Mouse (Mus musculus): Measurements from ENCODE around the gene Tesc. TPM values are rescaled to one million over a fixed set of nuclear protein-coding genes. Genes with fewer than 3 reads are reported as not detected.

Gene Tesc
- polyA plus RNA-seq, 1 experiment from 2014 or later, result 11.0 TPM

GRCm38 (mm10) chr5:118044907-118045306, 17.4 kb downstream of the Tesc start:
- 82% methylated on average over 6 of the region's 6 CpGs for WGBS
- Histone ChIP-seq H3K27ac (no peak overlapping the region), H3K36me3 (no peaks in the 10 kb centered on the region), H3K4me2 (no peak overlapping the region), H3K4me3 (no peak overlapping the region), H3K9ac (no peak overlapping the region), H3K9me3 (replicated peaks) (no peaks in the 10 kb centered on the region), H3K27me3 (no peaks in the 10 kb centered on the region), H3K4me1 (replicated peaks) (no peaks in the 10 kb centered on the region)
- ATAC-seq (replicated peaks; ENCODE audit: insufficient number of reproducible peaks, insufficient read depth, low FRiP score, low read depth), result no peak

GRCm38 (mm10) chr5:118045385-118045784, 17.8 kb downstream of the Tesc start:
- no peak overlapping the region for H3K27ac ChIP-seq
- no peaks in the 10 kb centered on the region for H3K4me1 ChIP-seq (replicated peaks)
- no peak overlapping the region for H3K9ac ChIP-seq
- ATAC-seq (replicated peaks; ENCODE audit: insufficient number of reproducible peaks, insufficient read depth, low FRiP score, low read depth), result no peak
- 87% methylated on average over 9 of the region's 9 CpGs for WGBS
- no peaks in the 10 kb centered on the region for H3K9me3 ChIP-seq (replicated peaks)
- H3K4me3 ChIP-seq, result no peak overlapping the region
- no peaks in the 10 kb centered on the region for H3K27me3 ChIP-seq
- H3K36me3 ChIP-seq, result no peaks in the 10 kb centered on the region
- no peak overlapping the region for H3K4me2 ChIP-seq

- no peak overlapping the region for H3K9ac ChIP-seq
- H3K4me2 ChIP-seq, result no peak overlapping the region
- no peak overlapping the region for H3K4me3 ChIP-seq
- 87% methylated on average over 14 of the region's 14 CpGs for WGBS
- no peaks in the 10 kb centered on the region for H3K36me3 ChIP-seq
- no peak overlapping the region for H3K27ac ChIP-seq
- ATAC-seq (replicated peaks; ENCODE audit: insufficient number of reproducible peaks, insufficient read depth, low FRiP score, low read depth), result no peak
- no peaks in the 10 kb centered on the region for H3K9me3 ChIP-seq (replicated peaks)
- no peaks in the 10 kb centered on the region for H3K27me3 ChIP-seq
- H3K4me1 ChIP-seq (replicated peaks), result peaks cover 4% of the 10 kb centered on the region
These were observed 19.7 kb downstream of the Tesc start for GRCm38 (mm10) chr5:118047091-118047757.

- H3K9ac ChIP-seq, result no peak overlapping the region
- H3K36me3 ChIP-seq, result no peaks in the 10 kb centered on the region
- peaks cover 6% of the 10 kb centered on the region for H3K4me1 ChIP-seq (replicated peaks)
- H3K4me2 ChIP-seq, result no peak overlapping the region
- WGBS, result 76% methylated on average over 4 of the region's 4 CpGs
- no peaks in the 10 kb centered on the region for H3K9me3 ChIP-seq (replicated peaks)
- no peak overlapping the region for H3K4me3 ChIP-seq
- no peak overlapping the region for H3K27ac ChIP-seq
- no peaks in the 10 kb centered on the region for H3K27me3 ChIP-seq
- no peak for ATAC-seq (replicated peaks; ENCODE audit: insufficient number of reproducible peaks, insufficient read depth, low FRiP score, low read depth)
These were observed 20.9 kb downstream of the Tesc start for GRCm38 (mm10) chr5:118048412-118048811.

GRCm38 (mm10) chr5:118048928-118049327, 21.4 kb downstream of the Tesc start:
- WGBS, result 61% methylated on average over 5 of the region's 5 CpGs
- no peak overlapping the region for H3K27ac ChIP-seq

GRCm38 (mm10) chr5:118050743-118051142, 23.2 kb downstream of the Tesc start:
- WGBS, result 67% methylated on average over 4 of the region's 4 CpGs
- no peaks in the 10 kb centered on the region for H3K9me3 ChIP-seq (replicated peaks)
- no peaks in the 10 kb centered on the region for H3K27me3 ChIP-seq
- no peak overlapping the region for H3K4me2 ChIP-seq
- H3K4me1 ChIP-seq (replicated peaks), result peaks cover 12% of the 10 kb centered on the region
- no peak overlapping the region for H3K4me3 ChIP-seq
- no peak overlapping the region for H3K9ac ChIP-seq
- no peak for ATAC-seq (replicated peaks; ENCODE audit: insufficient number of reproducible peaks, insufficient read depth, low FRiP score, low read depth)
- no peak overlapping the region for H3K27ac ChIP-seq
- no peaks in the 10 kb centered on the region for H3K36me3 ChIP-seq

More at GRCm38 (mm10) chr5:118048928-118049327, 21.4 kb downstream of the Tesc start:
- H3K36me3 ChIP-seq, result no peaks in the 10 kb centered on the region
- no peak overlapping the region for H3K4me3 ChIP-seq
- H3K4me1 ChIP-seq (replicated peaks), result peaks cover 6% of the 10 kb centered on the region
- no peaks in the 10 kb centered on the region for H3K27me3 ChIP-seq
- H3K9me3 ChIP-seq (replicated peaks), result no peaks in the 10 kb centered on the region
- no peak overlapping the region for H3K9ac ChIP-seq
- no peak for ATAC-seq (replicated peaks; ENCODE audit: insufficient number of reproducible peaks, insufficient read depth, low FRiP score, low read depth)
- H3K4me2 ChIP-seq, result no peak overlapping the region

GRCm38 (mm10) chr5:118051981-118052662, 24.6 kb downstream of the Tesc start:
- ATAC-seq (replicated peaks; ENCODE audit: insufficient number of reproducible peaks, insufficient read depth, low FRiP score, low read depth), result no peak
- Histone ChIP-seq H3K27me3 (no peaks in the 10 kb centered on the region), H3K4me2 (no peak overlapping the region), H3K4me1 (replicated peaks) (peaks cover 16% of the 10 kb centered on the region), H3K9ac (no peak overlapping the region), H3K36me3 (no peaks in the 10 kb centered on the region), H3K9me3 (replicated peaks) (no peaks in the 10 kb centered on the region), H3K27ac (no peak overlapping the region), H3K4me3 (no peak overlapping the region)
- 65% methylated on average over 8 of the region's 8 CpGs for WGBS

GRCm38 (mm10) chr5:118053205-118053604, 25.7 kb downstream of the Tesc start:
- H3K4me1 ChIP-seq (replicated peaks), result peaks cover 26% of the 10 kb centered on the region
- H3K27ac ChIP-seq, result no peak overlapping the region
- H3K36me3 ChIP-seq, result no peaks in the 10 kb centered on the region
- H3K9ac ChIP-seq, result no peak overlapping the region
- H3K4me3 ChIP-seq, result no peak overlapping the region
- no peaks in the 10 kb centered on the region for H3K9me3 ChIP-seq (replicated peaks)
- no peak for ATAC-seq (replicated peaks; ENCODE audit: insufficient number of reproducible peaks, insufficient read depth, low FRiP score, low read depth)
- no peak overlapping the region for H3K4me2 ChIP-seq
- no peaks in the 10 kb centered on the region for H3K27me3 ChIP-seq
- 86% methylated on average over 2 of the region's 2 CpGs for WGBS

GRCm38 (mm10) chr5:118057508-118058111, 30.1 kb downstream of the Tesc start:
- Histone ChIP-seq H3K9me3 (replicated peaks) (no peaks in the 10 kb centered on the region), H3K4me1 (replicated peaks) (peaks cover 35% of the 10 kb centered on the region), H3K36me3 (no peaks in the 10 kb centered on the region), H3K9ac (no peak overlapping the region), H3K4me3 (no peak overlapping the region), H3K27ac (peak overlapping the region; percentile 87), H3K4me2 (peak overlapping the region; percentile 3; the same call in 1 of the 2 replicates), H3K27me3 (no peaks in the 10 kb centered on the region)
- WGBS, result 29% methylated on average over 8 of the region's 8 CpGs
- peak; percentile 86 for ATAC-seq (replicated peaks; ENCODE audit: insufficient number of reproducible peaks, insufficient read depth, low FRiP score, low read depth)

GRCm38 (mm10) chr5:118058858-118059257, 31.3 kb downstream of the Tesc start:
- Histone ChIP-seq H3K9me3 (replicated peaks) (no peaks in the 10 kb centered on the region), H3K4me2 (no peak overlapping the region), H3K36me3 (no peaks in the 10 kb centered on the region), H3K27me3 (no peaks in the 10 kb centered on the region), H3K9ac (no peak overlapping the region), H3K27ac (peak overlapping the region; percentile 87), H3K4me3 (no peak overlapping the region), H3K4me1 (replicated peaks) (peaks cover 35% of the 10 kb centered on the region)
- 68% methylated on average over 10 of the region's 10 CpGs for WGBS
- no peak for ATAC-seq (replicated peaks; ENCODE audit: insufficient number of reproducible peaks, insufficient read depth, low FRiP score, low read depth)

- Histone ChIP-seq H3K27me3 (no peaks in the 10 kb centered on the region), H3K9me3 (replicated peaks) (no peaks in the 10 kb centered on the region), H3K27ac (no peak overlapping the region), H3K9ac (no peak overlapping the region), H3K4me1 (replicated peaks) (peaks cover 35% of the 10 kb centered on the region), H3K4me2 (no peak overlapping the region), H3K4me3 (no peak overlapping the region), H3K36me3 (no peaks in the 10 kb centered on the region)
- 85% methylated on average over 9 of the region's 9 CpGs for WGBS
- no peak for ATAC-seq (replicated peaks; ENCODE audit: insufficient number of reproducible peaks, insufficient read depth, low FRiP score, low read depth)
These were observed 32.1 kb downstream of the Tesc start for GRCm38 (mm10) chr5:118059646-118060045.

All from heart, embryonic 15.5 days (tissue).